Mouse (Mus musculus) ES-E14 (cell line): ENCODE measurements around the gene Pigl. TPM values are rescaled to one million over a fixed set of nuclear protein-coding genes. Genes with fewer than 3 reads are reported as not detected.

Experiments
- DNase-seq: peaks from one replicate; pipeline ENCODE4 v3.0.0-alpha.2; 2013; ENCODE audit warnings: low read depth, low spot score
- H3K27ac ChIP-seq: 2 replicates; pipeline ENCODE4 v1.5.1; 2012; ENCODE audit warnings: low read depth, mild to moderate bottlenecking, low read length, moderate library complexity, mixed read lengths; ENCODE audit not compliant: poor library complexity, insufficient read depth, severe bottlenecking
- H3K36me3 ChIP-seq: 2 replicates; pipeline ENCODE4 v1.6.1; 2012; ENCODE audit warnings: mild to moderate bottlenecking, low read length, moderate library complexity, mixed read lengths; ENCODE audit not compliant: control insufficient read depth, poor library complexity, insufficient read depth, severe bottlenecking
- H3K4me1 ChIP-seq, 2 experiments: fragments of 150-350 bp in 1 of 2; sonication (generic) in 1 of 2; 2 replicates each; pipeline ENCODE4 v1.6.1; 2012; ENCODE audit warnings: low read length in 2 of 2, mild to moderate bottlenecking in 1 of 2, mixed read lengths in 1 of 2; ENCODE audit not compliant: control insufficient read depth in 2 of 2, insufficient read depth in 2 of 2, poor library complexity in 1 of 2
- H3K4me3 ChIP-seq, 2 experiments: fragments of 150-350 bp in 1 of 2; sonication (generic) in 1 of 2; 2 replicates each; pipeline ENCODE4 v1.5.1; 2012; ENCODE audit warnings: low read length in 2 of 2, low read depth in 1 of 2, mild to moderate bottlenecking in 1 of 2, mixed read lengths in 1 of 2; ENCODE audit not compliant: insufficient read depth in 1 of 2, poor library complexity in 1 of 2, severe bottlenecking in 1 of 2
- H3K9ac ChIP-seq: 2 replicates; pipeline ENCODE4 v1.6.1; 2012; ENCODE audit warnings: low read depth, mild to moderate bottlenecking, low read length, mixed read lengths; ENCODE audit not compliant: poor library complexity, insufficient read depth, severe bottlenecking
- H3K9me3 ChIP-seq: fragments of 150-350 bp; sonication (generic); 2 replicates; pipeline ENCODE4 v1.6.1; 2012; ENCODE audit warnings: low read depth, mild to moderate bottlenecking, low read length; ENCODE audit not compliant: control insufficient read depth, insufficient read depth
- CHD2 ChIP-seq: IDR thresholded peaks from 2 replicates; pipeline ENCODE4 v1.6.1; 2014; ENCODE audit warnings: mild to moderate bottlenecking, low read depth, low read length, inconsistent platforms
- HCFC1 ChIP-seq: IDR thresholded peaks from 2 replicates; pipeline ENCODE4 v1.6.1; 2012; ENCODE audit warnings: low read length, inconsistent platforms, borderline replicate concordance; ENCODE audit not compliant: insufficient read depth
- MAFK ChIP-seq: IDR thresholded peaks from 2 replicates; pipeline ENCODE4 v1.6.1; 2014; ENCODE audit warnings: mild to moderate bottlenecking, low read depth, low read length, inconsistent platforms; ENCODE audit not compliant: insufficient read depth
- ZC3H11A ChIP-seq: IDR thresholded peaks from 2 replicates; pipeline ENCODE4 v1.6.1; 2012; ENCODE audit warnings: low read depth, mild to moderate bottlenecking, inconsistent platforms, low read length, borderline replicate concordance
- ZNF384 ChIP-seq: IDR thresholded peaks from 2 replicates; pipeline ENCODE4 v1.6.1; 2012; ENCODE audit warnings: low read depth, low read length, inconsistent platforms
- in situ Hi-C, 2 experiments: fragments of 600-800 bp; cut with MboI; formaldehyde crosslinking; loops; one replicate each; pipeline ENCODE4 v1.15.1; 2025; ENCODE audit warnings: low sequenced_read_pairs in 2 of 2, inconsistent platforms in 1 of 2; ENCODE audit not compliant: unreplicated experiment in 2 of 2
- total RNA-seq: library from RNA; depleted of rRNA; stranded (reverse); fragments of 300-350 nt; gene quantifications from 2 replicates; pipeline ENCODE4 v1.2.3, GENCODE M21; 2012

Pigl gene
- total RNA-seq, 1 experiment = 25.8 TPM

DNA sequence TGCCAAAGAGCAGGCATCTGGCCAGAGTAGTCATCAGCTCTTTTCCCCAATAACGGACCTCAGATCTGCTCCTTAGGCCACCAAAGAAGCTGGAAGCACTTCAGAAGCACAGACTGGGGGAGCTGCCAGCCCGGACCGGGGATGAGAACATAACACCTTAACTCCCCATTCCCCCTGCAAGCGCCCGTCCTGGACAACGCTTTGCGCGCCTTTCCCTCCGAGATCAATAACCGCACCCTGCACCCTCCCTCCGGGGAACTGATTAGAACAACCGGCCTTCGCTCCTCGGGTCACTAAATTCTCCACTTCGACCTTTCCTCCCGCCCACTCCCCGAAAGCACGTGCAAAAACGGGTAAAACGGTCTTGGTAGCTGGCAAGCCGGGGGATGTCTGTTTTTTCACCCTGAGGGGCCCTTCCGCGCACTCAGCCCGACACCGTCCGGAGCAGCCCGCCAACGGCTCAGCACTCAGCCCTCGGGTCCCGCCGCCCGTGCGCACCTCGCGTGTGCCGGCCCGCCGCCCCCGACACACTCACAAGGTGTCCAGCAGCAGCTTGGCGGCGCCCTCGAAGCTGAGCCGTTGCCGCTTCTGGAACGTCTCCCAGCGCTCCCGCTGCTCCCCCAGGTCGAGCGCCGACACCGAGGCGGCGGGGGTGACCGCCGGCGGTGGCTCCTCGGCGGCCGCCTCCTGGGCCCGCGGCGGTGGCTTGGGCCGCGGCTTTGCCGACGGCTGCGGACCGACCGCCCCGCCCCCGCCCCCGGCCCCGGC, 80.2 kb downstream of the Pigl start:
- in situ Hi-C loops = no loop called here
- Histone ChIP-seq H3K36me3 (peaks cover 6% of the 10 kb centered on the region), H3K4me3 (peak overlapping the region; percentile 94 to 99), H3K9ac (peak overlapping the region; percentile 96), H3K9me3 (no peaks in the 10 kb centered on the region), H3K4me1 (peaks cover 5 to 12% of the 10 kb centered on the region in 2 experiments), H3K27ac (peak overlapping the region; percentile 79)
- DNase-seq = no peak
- TF ChIP-seq ZNF384 (no peak), ZC3H11A (no peak), HCFC1 (no peak), CHD2 (no peak), MAFK (no peak)

DNA sequence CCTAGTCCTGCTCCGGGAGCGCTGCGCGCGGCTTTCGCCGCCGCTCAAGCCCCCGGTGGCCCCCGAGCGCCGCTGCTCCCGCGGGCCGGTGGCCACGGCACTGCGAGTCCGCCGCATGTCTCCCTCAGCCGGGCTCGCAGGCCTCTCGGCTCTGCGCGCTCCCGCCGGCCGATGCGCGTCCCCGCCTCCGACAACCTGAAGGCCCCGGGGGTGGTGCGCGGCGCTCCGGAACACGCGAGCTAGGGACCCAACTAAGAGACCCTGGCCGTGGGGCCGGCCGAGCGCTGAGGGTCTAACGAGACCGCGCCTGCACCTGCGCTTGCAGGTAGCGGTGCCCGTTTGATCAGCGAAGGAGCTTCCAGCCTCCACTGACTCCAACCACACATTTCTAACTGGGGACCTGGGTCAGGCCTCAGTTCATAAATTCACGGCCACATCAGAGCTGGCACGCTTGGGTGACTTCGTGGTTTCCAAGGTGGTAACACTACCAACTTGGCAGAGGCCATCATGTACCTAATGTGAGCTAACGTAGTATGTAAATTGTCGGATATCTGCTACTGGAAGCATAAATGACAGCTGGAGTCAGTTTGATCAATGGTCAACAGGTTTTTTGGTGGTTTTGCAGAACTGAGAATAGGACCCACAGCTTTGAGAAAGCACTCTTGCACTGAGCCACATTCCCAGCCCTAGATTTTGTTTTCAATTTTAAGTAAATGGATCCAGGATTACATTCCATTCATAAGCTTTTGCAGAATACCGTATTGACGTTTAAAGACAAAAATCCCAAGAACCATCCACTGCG, 81.0 kb downstream of the Pigl start, which contains the start of gene Cenpv:
Gene Cenpv, minus strand, starts transcription at position 173 of the 802 bp plus-strand sequence.
- TF ChIP-seq ZNF384 (no peak), ZC3H11A (no peak), HCFC1 (no peak), MAFK (no peak), CHD2 (no peak)
- H3K4me3 ChIP-seq = peak within 1 kb of the TSS; percentile 94 to 99
- no peak for DNase-seq
- peaks cover 3% of the 10 kb centered on the region; the same call in 1 of the 2 replicates for H3K36me3 ChIP-seq
- peak within 1 kb of the TSS; percentile 96 for H3K9ac ChIP-seq
- in situ Hi-C loops = no loop called here
- peak within 1 kb of the TSS; percentile 79 for H3K27ac ChIP-seq
- no peaks in the 10 kb centered on the region for H3K9me3 ChIP-seq
- peaks cover 5 to 9% of the 10 kb centered on the region in 2 experiments for H3K4me1 ChIP-seq

GRCm38 (mm10) chr11:62540167-62540566, 81.9 kb downstream of the Pigl start:
- no peak overlapping the region for H3K4me3 ChIP-seq
- no peak for TF ChIP-seq CHD2
- no peak for TF ChIP-seq MAFK
- TF ChIP-seq ZC3H11A = no peak
- in situ Hi-C loops = no loop called here
- H3K27ac ChIP-seq = no peak overlapping the region
- no peak for DNase-seq
- H3K36me3 ChIP-seq = peaks cover 3% of the 10 kb centered on the region; the same call in 1 of the 2 replicates
- H3K9ac ChIP-seq = no peak overlapping the region
- H3K9me3 ChIP-seq = no peaks in the 10 kb centered on the region
- peaks cover 5 to 9% of the 10 kb centered on the region in 2 experiments for H3K4me1 ChIP-seq

DNA sequence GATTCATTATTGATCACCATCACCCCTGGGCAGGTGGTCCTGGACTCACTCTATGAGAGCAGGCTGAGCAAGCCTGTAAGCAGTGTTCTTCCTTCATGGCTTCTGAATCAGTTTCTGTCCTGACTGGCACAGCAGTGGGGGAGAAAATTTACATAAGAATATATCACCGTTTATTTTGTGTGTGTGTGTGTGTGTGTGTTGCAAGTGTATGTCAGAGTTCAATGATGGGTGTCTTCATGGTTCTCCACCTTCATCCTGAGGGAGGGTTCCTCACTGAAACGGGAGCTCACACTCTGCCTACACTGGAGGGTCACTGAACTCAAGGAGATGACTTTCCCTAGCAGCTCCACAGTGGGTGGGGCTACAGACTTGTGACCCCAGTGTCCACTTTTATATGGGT, 82.7 kb downstream of the Pigl start:
- H3K27ac ChIP-seq = no peak overlapping the region
- H3K4me3 ChIP-seq = no peak overlapping the region
- no peaks in the 10 kb centered on the region for H3K9me3 ChIP-seq
- peaks cover 5 to 9% of the 10 kb centered on the region in 2 experiments for H3K4me1 ChIP-seq
- DNase-seq = no peak
- H3K9ac ChIP-seq = no peak overlapping the region
- in situ Hi-C loops = no loop called here
- TF ChIP-seq CHD2 = no peak
- TF ChIP-seq MAFK = no peak
- TF ChIP-seq ZC3H11A = no peak
- no peak for TF ChIP-seq HCFC1
- TF ChIP-seq ZNF384 = no peak
- H3K36me3 ChIP-seq = no peaks in the 10 kb centered on the region
